Mouse (Mus musculus) ES-Bruce4 (cell line): ENCODE measurements around the gene Ubqln1. TPM values are rescaled to one million over a fixed set of nuclear protein-coding genes. Genes with fewer than 3 reads are reported as not detected.

ENCODE experiments used
- H3K27ac ChIP-seq: 2 replicates; pipeline ENCODE4 v1.5.1; 2012; ENCODE audit warnings: low read length, inconsistent platforms; ENCODE audit not compliant: insufficient read depth
- H3K27me3 ChIP-seq: 2 replicates; pipeline ENCODE4 v1.6.1; 2012; ENCODE audit warnings: mild to moderate bottlenecking, low read length, inconsistent platforms; ENCODE audit not compliant: control insufficient read depth, poor library complexity, insufficient read depth, severe bottlenecking
- H3K36me3 ChIP-seq: 2 replicates; pipeline ENCODE4 v1.6.1; 2012; ENCODE audit warnings: inconsistent platforms, mild to moderate bottlenecking, low read length, moderate library complexity; ENCODE audit not compliant: control insufficient read depth, poor library complexity, insufficient read depth, severe bottlenecking
- H3K4me1 ChIP-seq: one replicate; pipeline ENCODE4 v1.8.1; 2011; ENCODE audit warnings: low read length; ENCODE audit not compliant: control insufficient read depth, insufficient read depth
- H3K4me3 ChIP-seq: 2 replicates; pipeline ENCODE4 v1.5.1; 2011; ENCODE audit warnings: low read depth, mild to moderate bottlenecking, low read length
- H3K9ac ChIP-seq: 2 replicates; pipeline ENCODE4 v1.6.1; 2012; ENCODE audit warnings: low read depth, mild to moderate bottlenecking, inconsistent platforms; ENCODE audit not compliant: poor library complexity, severe bottlenecking
- H3K9me3 ChIP-seq: replicated peaks from 2 replicates; pipeline ENCODE4 v1.6.1; 2012; ENCODE audit warnings: mild to moderate bottlenecking, low read length, inconsistent platforms; ENCODE audit not compliant: control insufficient read depth, poor library complexity, insufficient read depth, severe bottlenecking
- CTCF ChIP-seq: IDR thresholded peaks from one replicate; pipeline ENCODE4 v1.8.1; 2011; ENCODE audit warnings: low read depth, low read length
- EP300 ChIP-seq: IDR thresholded peaks from 2 replicates; pipeline ENCODE4 v1.6.1; 2011; ENCODE audit warnings: low read depth, low read length; ENCODE audit not compliant: insufficient read depth
- POLR2A ChIP-seq: IDR thresholded peaks from one replicate; pipeline ENCODE4 v1.8.1; 2011; ENCODE audit warnings: low read length; ENCODE audit not compliant: insufficient read depth
- polyA plus RNA-seq: library from polyadenylated mRNA; stranded (reverse); fragments of >200 nt; gene quantifications from 2 replicates; pipeline ENCODE4 v1.2.4, GENCODE M21; 2011; ENCODE audit warnings: low read depth; ENCODE audit not compliant: missing spikeins, insufficient read depth, insufficient read length

Ubqln1 gene
- polyA plus RNA-seq, 1 experiment = 182 TPM

GRCm38 (mm10) chr13:58206084-58206483, 9.4 kb downstream of the Ubqln1 start:
- Histone ChIP-seq H3K4me3 (no peak overlapping the region), H3K9me3 (no peaks in the 10 kb centered on the region), H3K36me3 (no peaks in the 10 kb centered on the region; the same call in 1 of the 2 replicates), H3K4me1 (no peaks in the 10 kb centered on the region), H3K9ac (no peak overlapping the region), H3K27ac (no peak overlapping the region), H3K27me3 (no peaks in the 10 kb centered on the region)
- TF ChIP-seq CTCF (no peak), EP300 (no peak), POLR2A (no peak)

GRCm38 (mm10) chr13:58204986-58205385, 10.5 kb downstream of the Ubqln1 start:
- TF ChIP-seq EP300 (no peak), CTCF (no peak), POLR2A (no peak)
- Histone ChIP-seq H3K4me3 (no peak overlapping the region), H3K27me3 (no peaks in the 10 kb centered on the region), H3K27ac (no peak overlapping the region), H3K36me3 (no peaks in the 10 kb centered on the region), H3K9ac (no peak overlapping the region), H3K9me3 (no peaks in the 10 kb centered on the region), H3K4me1 (no peaks in the 10 kb centered on the region)

GRCm38 (mm10) chr13:58204202-58204601, 11.3 kb downstream of the Ubqln1 start:
- no peak overlapping the region for H3K27ac ChIP-seq
- no peaks in the 10 kb centered on the region for H3K4me1 ChIP-seq
- H3K27me3 ChIP-seq = no peaks in the 10 kb centered on the region
- no peak overlapping the region for H3K9ac ChIP-seq
- no peaks in the 10 kb centered on the region for H3K9me3 ChIP-seq
- TF ChIP-seq CTCF (no peak), POLR2A (no peak)
- H3K36me3 ChIP-seq = no peaks in the 10 kb centered on the region
- no peak overlapping the region for H3K4me3 ChIP-seq

GRCm38 (mm10) chr13:58202903-58203302, 12.6 kb downstream of the Ubqln1 start:
- Histone ChIP-seq H3K4me3 (no peak overlapping the region), H3K9me3 (no peaks in the 10 kb centered on the region), H3K9ac (no peak overlapping the region), H3K4me1 (no peaks in the 10 kb centered on the region), H3K27ac (no peak overlapping the region), H3K27me3 (no peaks in the 10 kb centered on the region), H3K36me3 (no peaks in the 10 kb centered on the region)
- TF ChIP-seq POLR2A (no peak), EP300 (no peak), CTCF (no peak)

GRCm38 (mm10) chr13:58201908-58202307, 13.5 kb downstream of the Ubqln1 start:
- Histone ChIP-seq H3K9me3 (no peaks in the 10 kb centered on the region), H3K27me3 (no peaks in the 10 kb centered on the region), H3K4me1 (no peaks in the 10 kb centered on the region), H3K36me3 (peaks cover under 1% of the 10 kb centered on the region), H3K4me3 (no peak overlapping the region), H3K27ac (no peak overlapping the region), H3K9ac (no peak overlapping the region)
- no peak for TF ChIP-seq EP300
- TF ChIP-seq POLR2A = no peak
- TF ChIP-seq CTCF = no peak

GRCm38 (mm10) chr13:58201343-58201742, 14.1 kb downstream of the Ubqln1 start:
- no peaks in the 10 kb centered on the region for H3K27me3 ChIP-seq

More at GRCm38 (mm10) chr13:58201343-58201742, 14.1 kb downstream of the Ubqln1 start:
- no peaks in the 10 kb centered on the region for H3K9me3 ChIP-seq
- no peak overlapping the region for H3K4me3 ChIP-seq
- H3K36me3 ChIP-seq = peaks cover 5% of the 10 kb centered on the region
- no peak for TF ChIP-seq EP300
- no peak for TF ChIP-seq CTCF
- no peak for TF ChIP-seq POLR2A
- no peaks in the 10 kb centered on the region for H3K4me1 ChIP-seq
- H3K9ac ChIP-seq = no peak overlapping the region
- no peak overlapping the region for H3K27ac ChIP-seq
